In the genomic region with DNA sequence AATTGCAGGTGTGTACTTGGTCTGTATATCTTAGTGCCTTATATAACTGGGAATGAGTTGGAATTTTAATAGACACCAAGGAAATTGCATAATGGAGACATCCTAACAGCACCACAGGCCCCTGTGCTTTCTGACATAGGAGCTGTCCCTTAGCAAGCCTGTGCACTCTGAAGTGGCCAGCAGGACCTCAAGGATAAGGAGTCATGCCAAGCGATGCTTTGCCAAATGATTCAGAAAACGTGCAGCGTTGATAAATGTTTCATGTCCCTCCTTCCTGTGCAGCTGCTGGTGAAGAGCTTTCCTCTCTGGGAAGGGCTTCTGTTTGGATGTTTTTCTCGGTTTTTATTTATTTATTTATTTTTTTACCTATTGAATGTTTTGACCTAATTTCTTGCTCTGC, we compare ENCODE assay signal across 21 mouse cellular contexts. TPM values are rescaled to one million over a fixed set of nuclear protein-coding genes. Genes with fewer than 3 reads are reported as not detected.
DNase-seq lines count a peak whose midpoint lies in the region.
"Had no signal": no experiment of that assay in that cellular context is flagged by ENCODE, and none has a peak within 500 bp of the region (broad histone marks: within the 10 kb centered on the region; RNA-seq: fewer than 3 reads in every experiment).

No protein-coding gene starts in this region.

- H3K4me1 ChIP-seq in heart, embryonic 10.5 days: no peaks in the 10 kb centered on the region
- H3K4me1 ChIP-seq: kidney, embryonic 15.5 days; stomach, embryonic 15.5 days had no signal

- H3K27ac ChIP-seq in heart, embryonic 10.5 days: no peak overlapping the region
- H3K27ac ChIP-seq: kidney, embryonic 15.5 days; stomach, embryonic 15.5 days had no signal

- DNase-seq in heart, postnatal 10 days: peak; percentile 14 to 19
- no peak for DNase-seq in heart, embryonic 10.5 days (ENCODE audit: low spot score)
- peak; percentile 83 for DNase-seq in adrenal gland, adult 2 months
- DNase-seq in cerebellum, adult 11 months: peak; percentile 27
- DNase-seq in cerebellum, postnatal 25 days: peak; percentile 53 to 66
- DNase-seq in left cerebral cortex, adult 18-20 months (ENCODE audit: low spot score in 2 of 2): no peak
- DNase-seq in spleen, postnatal 14 days (ENCODE audit: low spot score in 2 of 2): no peak
- DNase-seq in thymus, postnatal 36 days: no peak
- DNase-seq: gastrocnemius, postnatal 36 days; heart, postnatal 36 days; lung, adult 2 months; lung, postnatal 4 days had no signal

- no peaks in the 10 kb centered on the region for H3K36me3 ChIP-seq in heart, embryonic 10.5 days
- H3K36me3 ChIP-seq: kidney, embryonic 15.5 days; stomach, embryonic 15.5 days had no signal

- H3K27me3 ChIP-seq in heart, embryonic 10.5 days (ENCODE audit: insufficient read depth, poor library complexity, severe bottlenecking): no peaks in the 10 kb centered on the region
- H3K27me3 ChIP-seq: kidney, embryonic 15.5 days; stomach, embryonic 15.5 days had no signal

- 70% methylated on average over 4 of the region's 4 CpGs for WGBS in heart, embryonic 10.5 days

- H3K9me3 ChIP-seq in heart, embryonic 10.5 days: no peaks in the 10 kb centered on the region
- H3K9me3 ChIP-seq: kidney, embryonic 15.5 days; stomach, embryonic 15.5 days had no signal

- intact Hi-C loops in heart, postnatal 10 days (cut with DNase I): no loop called here

- H3K4me3 ChIP-seq in heart, embryonic 10.5 days: no peak overlapping the region
- H3K4me3 ChIP-seq: kidney, embryonic 15.5 days; stomach, embryonic 15.5 days had no signal

RNA-seq across cellular contexts. Expression of a gene that starts 45.7 kb away (rescaled TPM):
- 10 to 100 TPM; 31.7 to 32.0 TPM for total RNA-seq in heart, postnatal 10 days (2021)
- polyA plus RNA-seq in heart, embryonic 10.5 days (2016; fragmentation: Nextera tagmentation; extraction: Ambion mirVana): 22.4 and 28.4 TPM in 2 replicates
- 10 to 100 TPM; 38.6 to 53.6 TPM for total RNA-seq in adrenal gland, adult 2 months (2021)
- polyA plus RNA-seq in adrenal gland, adult 2 months (2012; rRNA removed): 8.4 and 9.7 TPM in 2 replicates
- 100 to 1,000 TPM; 119 TPM for total RNA-seq in left cerebral cortex, adult 18-20 months (2021)

RNA-seq across cellular contexts. Expression of a gene that starts 59.4 kb away (rescaled TPM):
- total RNA-seq in heart, postnatal 10 days (2021): 10 to 100 TPM; 41.8 to 43.0 TPM
- 44.7 and 50.3 TPM in 2 replicates for polyA plus RNA-seq in heart, embryonic 10.5 days (2016; fragmentation: Nextera tagmentation; extraction: Ambion mirVana)
- 10 to 100 TPM; 28.3 to 40.2 TPM for total RNA-seq in adrenal gland, adult 2 months (2021)
- 11.0 and 14.8 TPM in 2 replicates for polyA plus RNA-seq in adrenal gland, adult 2 months (2012; rRNA removed)
- 10 to 100 TPM; 70.3 to 75.6 TPM for total RNA-seq in left cerebral cortex, adult 18-20 months (2021)

RNA-seq across cellular contexts. Expression of a gene that starts 59.5 kb away (rescaled TPM):
- total RNA-seq in heart, postnatal 10 days (2021): not detected
- 0.07 TPM in 1 of 2 replicates, not detected in the other for polyA plus RNA-seq in heart, embryonic 10.5 days (2016; fragmentation: Nextera tagmentation; extraction: Ambion mirVana)
- total RNA-seq in adrenal gland, adult 2 months (2021): not detected
- not detected in 2 replicates for polyA plus RNA-seq in adrenal gland, adult 2 months (2012; rRNA removed)
- not detected for total RNA-seq in left cerebral cortex, adult 18-20 months (2021)
- total RNA-seq: gastrocnemius, postnatal 36 days; heart, postnatal 36 days; liver, adult 2 months; monocyte, adult 5-6 weeks had no signal
- polyA plus RNA-seq: embryonic facial prominence, embryonic 11.5 days; heart, embryonic 11.5 days; inflammation-experienced regulatory T-cells, adult 6 months; kidney, embryonic 15.5 days; liver, adult 2 months; small intestine, adult 2 months; thymus, postnatal 0 days had no signal

Comparison
In these comparisons a context has a peak if more than half of its experiments do, and no peak if none do; other contexts are left out.
1. DNase-seq: peak in heart, postnatal 10 days (2 of 2), adrenal gland, adult 2 months (single experiment), cerebellum, adult 11 months (single experiment) and cerebellum, postnatal 25 days (2 of 2); none in heart, embryonic 10.5 days (single experiment), left cerebral cortex, adult 18-20 months (0 of 2), spleen, postnatal 14 days (0 of 2) and thymus, postnatal 36 days (0 of 2).